Mouse (Mus musculus) myocyte (in vitro differentiated cells): ENCODE measurements around the gene Sprr2j-ps. TPM values are rescaled to one million over a fixed set of nuclear protein-coding genes. Genes with fewer than 3 reads are reported as not detected.

Experiments
- H3K27me3 ChIP-seq: one replicate; pipeline ENCODE4 v1.6.1; 2011; ENCODE audit not compliant: control insufficient read depth, insufficient read depth, insufficient read length
- H3K36me3 ChIP-seq: one replicate; pipeline ENCODE4 v1.6.1; 2011; ENCODE audit not compliant: control insufficient read depth, insufficient read depth
- H3K4me2 ChIP-seq: one replicate; pipeline ENCODE4 v1.6.1; 2011; ENCODE audit warnings: low read depth, control low read depth
- H3K4me3 ChIP-seq: one replicate; pipeline ENCODE4 v1.5.1; 2011; ENCODE audit warnings: mild to moderate bottlenecking, control low read depth, moderate library complexity
- H3K79me2 ChIP-seq: one replicate; pipeline ENCODE4 v1.6.1; 2011; ENCODE audit not compliant: control insufficient read depth, insufficient read depth
- H3ac ChIP-seq: one replicate; pipeline ENCODE4 v1.6.1; 2011; ENCODE audit not compliant: control insufficient read depth, insufficient read length
- CEBPB ChIP-seq: IDR thresholded peaks from 2 replicates; pipeline ENCODE4 v1.6.1; 2011; ENCODE audit warnings: mild to moderate bottlenecking, moderate library complexity; ENCODE audit not compliant: poor library complexity, insufficient read depth, severe bottlenecking
- E2F4 ChIP-seq: IDR thresholded peaks from one replicate; pipeline ENCODE4 v1.6.1; 2011; ENCODE audit warnings: mild to moderate bottlenecking, control low read depth, moderate library complexity; ENCODE audit not compliant: insufficient read depth
- MAX ChIP-seq: IDR thresholded peaks from one replicate; pipeline ENCODE4 v1.6.1; 2011; ENCODE audit warnings: low read depth, mild to moderate bottlenecking, control low read depth
- MYOD1 ChIP-seq, 3 experiments: IDR thresholded peaks; one replicate each; pipeline ENCODE4 v1.6.1; 2011; ENCODE audit warnings: control low read depth in 2 of 3, low read depth in 2 of 3, mild to moderate bottlenecking in 2 of 3, moderate library complexity in 1 of 3; ENCODE audit not compliant: insufficient read length in 2 of 3, control insufficient read depth in 1 of 3
- MYOG ChIP-seq, 3 experiments: IDR thresholded peaks; one replicate each; pipeline ENCODE4 v1.6.1; 2011; ENCODE audit warnings: control low read depth in 2 of 3, low read depth in 2 of 3, mild to moderate bottlenecking in 2 of 3; ENCODE audit not compliant: insufficient read length in 2 of 3, control insufficient read depth in 1 of 3, insufficient read depth in 1 of 3
- POLR2A ChIP-seq: IDR thresholded peaks from one replicate; pipeline ENCODE4 v1.6.1; 2011; ENCODE audit warnings: low read depth, mild to moderate bottlenecking, control low read depth, moderate library complexity; ENCODE audit not compliant: insufficient read length
- POLR2AphosphoS2 ChIP-seq: IDR thresholded peaks from one replicate; pipeline ENCODE4 v1.6.1; 2011; ENCODE audit warnings: low read depth, control low read depth; ENCODE audit not compliant: insufficient read length
- REST ChIP-seq: IDR thresholded peaks from one replicate; pipeline ENCODE4 v1.6.1; 2011; ENCODE audit warnings: mild to moderate bottlenecking, control low read depth, moderate library complexity; ENCODE audit not compliant: insufficient read depth, insufficient read length
- SRF ChIP-seq: IDR thresholded peaks from one replicate; pipeline ENCODE4 v1.6.1; 2011; ENCODE audit warnings: low read depth; ENCODE audit not compliant: control insufficient read depth, insufficient read length
- TCF12 ChIP-seq: IDR thresholded peaks from one replicate; pipeline ENCODE4 v1.6.1; 2011; ENCODE audit warnings: mild to moderate bottlenecking, control low read depth; ENCODE audit not compliant: poor library complexity, insufficient read depth, severe bottlenecking
- TCF3 ChIP-seq: IDR thresholded peaks from one replicate; pipeline ENCODE4 v1.6.1; 2011; ENCODE audit warnings: low read depth, control low read depth; ENCODE audit not compliant: insufficient read length
- USF1 ChIP-seq: IDR thresholded peaks from one replicate; pipeline ENCODE4 v1.6.1; 2011; ENCODE audit warnings: low read depth, mild to moderate bottlenecking, control low read depth, moderate library complexity
- polyA plus RNA-seq: library from polyadenylated mRNA; unstranded; fragments of >200 nt; fragmentation: generic; extraction: Trizol; gene quantifications from one replicate; pipeline ENCODE4 v1.2.1, GENCODE M21; 2012; ENCODE audit warnings: missing spikeins

The Sprr2j-ps gene
- not detected for polyA plus RNA-seq

DNA sequence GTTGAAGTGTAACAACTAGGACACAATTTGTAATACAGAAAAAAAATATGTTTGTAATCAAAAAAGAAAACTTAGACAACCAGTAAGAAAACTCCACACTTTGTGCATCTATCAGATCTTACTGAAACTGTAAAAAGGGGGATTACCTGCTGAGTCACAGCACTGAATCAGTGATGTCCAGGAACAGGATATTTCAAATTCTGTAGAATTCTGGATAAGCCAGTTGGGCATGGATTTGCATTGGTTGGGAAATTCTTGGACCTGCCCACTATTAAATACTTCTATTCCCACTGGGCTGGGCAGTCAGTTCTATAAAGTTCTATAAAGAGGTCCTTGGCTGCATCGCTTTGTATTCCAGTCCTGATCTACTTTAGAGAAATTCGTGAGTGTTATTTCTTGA, at the start of gene Sprr2j-ps:
Sprr2j-ps (plus strand) TSS at position 301 of the 400 bp plus-strand sequence.
- Histone ChIP-seq H3ac (no peak within 1 kb of the TSS), H3K4me3 (no peak within 1 kb of the TSS), H3K4me2 (no peak within 1 kb of the TSS), H3K27me3 (no peaks in the 10 kb centered on the region), H3K79me2 (no peaks in the 10 kb centered on the region), H3K36me3 (no peaks in the 10 kb centered on the region)
- no peak for TF ChIP-seq TCF12
- no peak for TF ChIP-seq MYOD1 (IDR thresholded peaks at IDR 0.05; ENCODE audit: control insufficient read depth in 1 of 3, insufficient read length in 2 of 3, low read depth in 2 of 3)
- TF ChIP-seq MAX, result no peak
- TF ChIP-seq REST, result no peak
- no peak for TF ChIP-seq USF1
- TF ChIP-seq CEBPB, result no peak
- TF ChIP-seq POLR2A, result no peak
- no peak for TF ChIP-seq POLR2AphosphoS2
- TF ChIP-seq E2F4, result no peak
- TF ChIP-seq SRF, result no peak
- no peak for TF ChIP-seq MYOG (IDR thresholded peaks at IDR 0.05; ENCODE audit: control insufficient read depth in 1 of 3, insufficient read depth in 1 of 3, insufficient read length in 2 of 3, low read depth in 2 of 3)
- no peak for TF ChIP-seq TCF3

DNA sequence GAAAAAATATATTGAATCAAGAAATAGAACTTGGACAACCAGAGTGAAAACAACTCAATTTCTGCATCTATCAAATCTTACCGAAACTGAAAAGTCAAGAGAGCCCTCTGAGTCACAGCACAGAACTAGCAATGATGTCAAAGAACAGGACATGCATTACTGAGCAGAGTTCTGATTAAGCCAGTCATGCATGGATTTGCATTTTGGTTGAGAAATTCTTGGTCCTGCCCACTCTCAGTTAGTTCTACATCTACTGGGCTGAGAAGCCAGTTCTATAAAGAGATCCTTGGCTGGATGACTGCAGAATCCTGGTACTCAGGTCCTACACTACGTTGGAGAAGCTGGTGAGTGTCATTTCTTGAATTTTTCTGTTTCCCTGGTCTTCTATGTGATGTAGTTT, 44.3 kb upstream of the Sprr2j-ps start:
- Histone ChIP-seq H3K27me3 (no peaks in the 10 kb centered on the region), H3ac (no peak overlapping the region), H3K4me3 (no peak overlapping the region), H3K79me2 (no peaks in the 10 kb centered on the region), H3K36me3 (no peaks in the 10 kb centered on the region), H3K4me2 (no peak overlapping the region)
- TF ChIP-seq TCF12 (no peak), MYOG (IDR thresholded peaks at IDR 0.05; ENCODE audit: control insufficient read depth in 1 of 3, insufficient read depth in 1 of 3, insufficient read length in 2 of 3, low read depth in 2 of 3) (no peak), E2F4 (no peak), POLR2A (no peak), POLR2AphosphoS2 (no peak)

DNA sequence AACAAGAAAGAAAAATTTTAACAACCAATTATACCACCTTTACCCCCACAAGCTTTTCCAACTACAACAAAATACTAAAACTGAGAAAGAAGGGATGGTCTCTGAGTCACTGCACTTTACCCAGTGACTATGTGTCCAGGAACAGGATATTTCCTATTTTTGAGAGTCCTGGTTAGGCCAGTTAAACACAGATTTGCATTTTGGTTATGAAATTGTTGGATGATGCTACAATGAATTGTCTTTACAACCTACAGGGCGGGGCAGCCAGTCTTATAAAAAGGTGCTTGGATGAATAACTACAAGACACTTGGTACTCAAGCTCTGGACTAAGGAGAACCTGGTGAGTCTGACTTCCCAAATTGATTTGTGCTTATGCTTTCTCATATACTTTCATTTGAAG, 32.5 kb upstream of the Sprr2j-ps start, which contains the start of gene Sprr2h:
Sprr2h (plus strand) TSS at position 301 of the 400 bp plus-strand sequence.
- TF ChIP-seq USF1 (no peak), POLR2AphosphoS2 (no peak), TCF3 (no peak), MAX (no peak), POLR2A (no peak), MYOD1 (IDR thresholded peaks at IDR 0.05; ENCODE audit: control insufficient read depth in 1 of 3, insufficient read length in 2 of 3, low read depth in 2 of 3) (no peak)
- Histone ChIP-seq H3K79me2 (no peaks in the 10 kb centered on the region), H3K4me2 (no peak within 1 kb of the TSS), H3ac (no peak within 1 kb of the TSS), H3K4me3 (no peak within 1 kb of the TSS), H3K27me3 (no peaks in the 10 kb centered on the region), H3K36me3 (no peaks in the 10 kb centered on the region)

DNA sequence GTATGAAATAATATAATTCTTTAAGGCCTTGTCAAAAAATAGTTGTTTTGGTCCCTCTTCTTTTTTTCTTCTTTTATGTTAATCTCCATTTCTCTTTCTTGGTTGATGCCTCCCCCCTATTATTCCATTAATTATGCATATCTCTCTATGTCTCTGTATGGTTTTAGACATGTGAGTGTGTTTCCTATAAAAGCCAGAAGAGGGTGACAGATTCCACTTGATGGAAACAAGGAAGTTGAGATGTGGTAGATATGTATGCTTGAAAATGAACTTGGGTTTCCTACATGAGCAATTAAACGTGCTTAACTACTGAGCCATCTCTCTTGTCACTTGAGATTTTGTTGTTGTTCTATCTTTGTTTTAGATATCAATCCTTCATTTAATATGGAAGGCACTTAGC, 23.6 kb upstream of the Sprr2j-ps start:
- TF ChIP-seq MYOD1 (IDR thresholded peaks at IDR 0.05; ENCODE audit: control insufficient read depth in 1 of 3, insufficient read length in 2 of 3, low read depth in 2 of 3), result no peak
- no peak for TF ChIP-seq E2F4
- Histone ChIP-seq H3ac (no peak overlapping the region), H3K4me3 (no peak overlapping the region), H3K4me2 (no peak overlapping the region), H3K79me2 (no peaks in the 10 kb centered on the region), H3K36me3 (no peaks in the 10 kb centered on the region), H3K27me3 (no peaks in the 10 kb centered on the region)

DNA sequence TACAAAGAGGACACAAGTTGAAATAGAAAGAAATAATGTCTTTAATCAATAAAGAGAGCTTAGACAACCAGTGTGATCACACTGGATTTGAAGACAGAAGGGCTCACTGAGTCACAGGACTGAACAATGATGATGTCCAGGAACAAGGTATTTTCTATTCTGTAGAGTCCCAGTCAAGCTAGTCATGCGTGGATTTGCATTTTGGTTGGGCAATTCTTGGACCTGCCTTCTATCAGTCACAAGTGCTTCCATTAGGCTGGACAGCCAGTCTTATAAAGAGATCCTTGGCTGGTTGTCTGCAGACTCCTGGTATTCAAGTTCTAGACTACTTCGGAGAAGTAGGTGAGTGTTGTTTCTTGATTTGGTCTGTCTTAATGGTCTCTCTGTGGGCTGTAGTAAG, 10.2 kb upstream of the Sprr2j-ps start, which contains the start of gene Sprr2i:
Sprr2i (plus strand) TSS at position 301 of the 400 bp plus-strand sequence.
- H3K79me2 ChIP-seq, result no peaks in the 10 kb centered on the region
- no peaks in the 10 kb centered on the region for H3K27me3 ChIP-seq
- no peak within 1 kb of the TSS for H3K4me2 ChIP-seq
- no peak within 1 kb of the TSS for H3K4me3 ChIP-seq
- TF ChIP-seq SRF (no peak), MAX (no peak), E2F4 (no peak), TCF12 (no peak), TCF3 (no peak), CEBPB (no peak), MYOG (IDR thresholded peaks at IDR 0.05; ENCODE audit: control insufficient read depth in 1 of 3, insufficient read depth in 1 of 3, insufficient read length in 2 of 3, low read depth in 2 of 3) (no peak), POLR2AphosphoS2 (no peak), POLR2A (no peak), REST (no peak), MYOD1 (IDR thresholded peaks at IDR 0.05; ENCODE audit: control insufficient read depth in 1 of 3, insufficient read length in 2 of 3, low read depth in 2 of 3) (no peak), USF1 (no peak)
- H3ac ChIP-seq, result no peak within 1 kb of the TSS
- no peaks in the 10 kb centered on the region for H3K36me3 ChIP-seq
